Mouse (Mus musculus) embryo, embryonic 10.5 days (tissue): ENCODE measurements at regions not wholly inside any gene's neighbourhood (a gene's known extent, or its start where the extent isn't known, plus 50 kb on each side); places are given as distances from the start of the nearest gene placed in this dataset.
A peak's percentile ranks its signal among the peaks of the same experiment; 100 is the strongest.

Experiments
- DNase-seq: peaks from one replicate; pipeline ENCODE4 v3.0.0-alpha.2; 2015; ENCODE audit warnings: low spot score

GRCm38 (mm10) chr2:51822976-51823375, 112.0 kb downstream of the Rbm43 start:
- DNase-seq, result no peak

- DNase-seq, result peak; percentile 87
Observed at GRCm38 (mm10) chr2:51830286-51830944, 104.5 kb downstream of the Rbm43 start.

- no peak for DNase-seq
Observed at GRCm38 (mm10) chr2:51830965-51831720, 103.8 kb downstream of the Rbm43 start.

DNA sequence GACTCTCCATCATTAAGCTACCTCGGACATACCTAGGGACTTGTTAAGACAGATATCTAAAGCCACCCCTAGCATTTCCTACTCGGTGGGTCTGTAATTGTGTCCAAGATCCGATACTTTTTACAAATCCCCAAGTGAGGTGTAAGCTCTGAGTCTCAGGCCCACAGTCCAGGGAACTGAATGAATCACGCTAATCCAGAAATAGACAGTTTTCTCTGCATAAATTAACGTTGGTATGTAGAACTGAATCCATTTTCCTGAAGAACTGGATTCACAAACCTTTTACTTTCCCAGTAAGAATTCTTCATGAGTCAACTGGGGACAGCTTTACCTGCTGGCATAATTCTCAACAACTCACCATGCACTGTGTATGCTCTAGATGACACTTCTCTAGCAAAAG, 97.1 kb downstream of the Rbm43 start:
- DNase-seq, result no peak

- no peak for DNase-seq
Observed at GRCm38 (mm10) chr2:51840808-51841207, 94.2 kb downstream of the Rbm43 start.

DNA sequence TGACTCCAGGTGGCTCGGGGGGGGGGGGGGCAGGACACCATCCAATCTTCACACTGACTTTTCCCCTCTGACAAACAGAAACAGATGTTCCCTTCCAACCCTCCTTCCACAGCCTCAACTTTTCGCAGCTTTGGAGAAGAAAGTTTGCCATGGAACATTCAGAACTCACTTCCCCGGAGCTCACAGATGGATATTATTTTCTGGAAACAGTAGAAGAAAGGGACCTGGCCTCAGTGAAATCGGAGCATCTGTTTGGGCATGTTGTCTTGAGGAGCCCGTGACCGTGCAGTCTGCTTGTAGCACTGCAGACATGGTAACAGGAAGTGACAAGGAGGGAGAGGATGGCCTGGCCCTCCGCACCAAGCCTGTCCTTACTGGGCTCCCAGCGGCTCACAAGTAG, 90.1 kb downstream of the Rbm43 start:
- DNase-seq, result peak; percentile 18

DNA sequence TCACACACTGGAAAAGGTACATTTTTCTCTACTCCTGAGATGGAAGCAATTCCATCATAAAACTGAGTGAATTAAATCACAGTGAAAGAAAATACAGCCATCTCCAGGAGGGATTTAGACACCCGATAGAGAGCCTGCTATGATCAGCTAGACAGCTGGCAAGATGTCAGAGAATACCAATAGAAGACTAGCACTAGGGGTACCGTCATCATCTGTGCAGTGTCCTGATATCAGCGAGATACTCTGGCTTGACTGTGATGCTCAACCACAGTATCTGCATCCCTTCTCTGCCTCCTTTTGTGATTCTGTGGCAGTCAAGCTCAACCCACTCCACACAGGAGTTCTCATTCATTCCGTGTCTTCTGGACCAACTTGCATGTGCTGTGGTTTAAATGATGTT, 87.4 kb downstream of the Rbm43 start:
- DNase-seq, result no peak

DNA sequence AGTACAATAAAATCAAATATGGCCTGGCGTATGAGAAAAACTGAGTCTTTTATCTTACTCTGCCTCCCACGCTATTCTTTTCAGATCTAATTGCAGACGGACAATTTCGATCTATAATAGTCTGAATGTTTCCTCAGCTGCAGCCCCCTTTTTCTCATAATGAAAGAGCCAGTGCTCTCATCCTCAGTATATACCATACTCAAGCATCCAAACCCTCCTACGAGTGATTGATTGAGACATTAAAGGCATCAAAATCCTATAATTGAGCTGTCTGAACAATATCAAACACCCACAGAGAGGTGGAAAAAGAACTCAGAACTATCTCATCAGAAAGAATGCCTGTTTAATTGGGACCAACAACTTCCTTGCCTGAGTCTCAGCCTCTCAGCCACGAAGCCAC, 87.0 kb downstream of the Rbm43 start:
- DNase-seq, result no peak

- peak; percentile 68 for DNase-seq
Observed at GRCm38 (mm10) chr2:51848491-51848890, 86.5 kb downstream of the Rbm43 start.

DNA sequence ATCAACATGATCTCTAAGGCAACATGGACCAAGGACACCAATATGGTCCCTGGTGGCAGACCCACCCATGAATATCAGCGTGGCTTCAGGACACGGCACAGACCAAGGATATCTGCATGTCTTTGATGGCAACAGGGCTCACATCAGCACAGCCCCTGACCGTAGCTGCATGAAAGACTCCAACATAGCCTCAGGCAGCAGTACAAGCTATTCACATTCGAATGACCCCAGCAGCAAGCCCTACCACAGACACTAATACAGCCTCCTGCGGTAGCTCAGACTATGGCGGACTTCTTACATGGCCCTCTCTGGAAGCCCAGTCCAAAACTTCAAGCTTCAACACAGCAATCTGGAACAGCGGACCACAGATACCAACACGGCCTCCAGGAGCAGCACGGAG, 84.4 kb downstream of the Rbm43 start:
- no peak for DNase-seq

- DNase-seq, result no peak
Observed at GRCm38 (mm10) chr2:51851711-51852110, 83.3 kb downstream of the Rbm43 start.

DNA sequence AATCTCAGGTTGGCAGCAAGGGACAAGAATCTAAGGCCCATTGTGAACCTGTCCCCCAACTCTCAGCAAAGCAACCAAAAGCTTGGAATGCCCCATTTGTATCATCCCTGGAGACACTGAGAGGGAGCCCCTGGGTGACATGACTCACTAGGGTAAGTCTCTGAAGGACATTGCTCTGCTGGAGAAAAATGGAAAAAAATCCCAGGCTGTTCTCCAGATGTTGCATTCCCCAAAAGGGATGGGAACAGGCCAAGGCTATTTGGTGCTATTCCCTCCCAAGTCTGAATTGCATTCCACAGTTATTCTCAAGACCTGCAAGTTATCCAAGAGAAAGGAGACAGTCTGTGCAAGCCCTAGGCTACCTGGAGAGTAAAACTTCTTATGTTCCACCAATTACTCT, 77.7 kb downstream of the Rbm43 start:
- no peak for DNase-seq

DNA sequence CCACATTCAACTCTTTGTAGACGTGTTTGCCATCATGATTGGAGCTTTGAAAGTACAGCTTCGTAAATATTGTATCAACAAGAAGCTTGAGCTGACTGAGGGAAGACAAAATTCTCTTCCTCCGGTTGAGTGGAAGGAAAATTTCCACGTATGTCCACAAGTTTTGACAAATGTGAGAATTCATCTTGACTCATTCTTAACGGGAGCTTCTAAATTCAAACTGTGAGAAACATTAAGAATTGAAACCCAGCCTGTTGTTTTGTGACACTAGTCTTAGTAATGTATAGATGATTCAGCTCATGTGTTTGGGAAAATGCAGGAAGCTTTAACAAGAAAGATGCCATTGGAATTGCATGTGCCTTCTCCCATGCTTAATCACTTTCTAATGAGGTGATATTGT, 68.9 kb downstream of the Rbm43 start:
- DNase-seq, result no peak

GRCm38 (mm10) chr2:51868878-51869510, 66.0 kb downstream of the Rbm43 start:
- DNase-seq, result no peak

DNA sequence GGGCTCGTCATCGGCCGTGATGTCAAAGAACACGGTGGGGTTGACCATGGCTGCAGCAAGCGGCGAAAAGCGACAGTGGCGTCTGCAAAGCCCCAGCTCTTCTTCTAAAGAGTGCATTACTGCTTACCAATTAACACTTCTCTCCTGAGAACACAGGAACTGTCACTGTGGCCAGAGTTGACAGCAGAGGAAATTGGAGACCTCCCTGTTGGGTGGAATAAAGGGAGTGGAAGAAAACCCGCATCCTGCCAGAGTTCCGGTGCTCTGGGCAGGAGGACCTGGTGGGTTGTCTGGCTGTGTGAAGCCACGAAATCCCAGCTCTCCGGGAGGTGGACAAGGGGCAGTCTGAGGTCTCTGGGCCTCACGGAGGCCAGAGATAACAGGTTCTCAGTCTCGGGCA, 63.4 kb downstream of the Rbm43 start:
- DNase-seq, result no peak
